Mouse (Mus musculus): ENCODE results near the gene Zfyve9.

GRCm38 (mm10) chr4:108796701-108797100, 16.1 kb upstream of the Zfyve9 start:
- TF ChIP-seq CTCF (IDR thresholded peaks at IDR 0.05; ENCODE audit: low read depth) (no peak), EP300 (optimal IDR thresholded peaks at IDR 0.05) (no peak)

Measured in stomach, postnatal 0 days (tissue).